Mouse (Mus musculus): Measurements from ENCODE around the gene Slc25a28. TPM values are rescaled to one million over a fixed set of nuclear protein-coding genes. Genes with fewer than 3 reads are reported as not detected.
A peak's percentile ranks its signal among the peaks of the same experiment; 100 is the strongest.

The Slc25a28 gene
- polyA plus RNA-seq, 1 experiment from 2014 or later = 9.2 TPM

DNA sequence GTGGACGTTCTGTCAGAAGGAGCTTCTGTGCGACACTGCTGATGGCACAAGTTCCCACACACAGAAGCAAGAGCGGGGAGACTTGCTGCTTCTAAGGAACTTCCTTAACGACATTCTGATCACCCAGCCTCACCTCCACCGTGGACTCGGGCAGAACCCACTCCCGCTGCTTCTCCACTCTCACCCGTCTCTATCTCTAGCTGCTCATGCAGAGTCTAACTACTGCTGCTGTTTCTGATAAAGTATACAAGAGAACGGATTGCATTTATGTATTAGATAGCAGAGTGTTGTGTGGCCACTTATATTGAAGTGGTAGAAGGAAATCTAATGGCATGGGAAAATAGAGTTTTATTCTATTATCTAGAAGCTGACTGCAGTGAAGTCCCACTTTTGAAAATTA, 13.9 kb downstream of the Slc25a28 start:
- Histone ChIP-seq H3K4me2 (ENCODE audit: low read depth, low read length) (no peak overlapping the region), H3K4me1 (ENCODE audit: control insufficient read depth, insufficient read depth, low read length) (no peaks in the 10 kb centered on the region; the same call in 1 of the 2 replicates), H3K4me3 (ENCODE audit: low read depth, low read length) (no peak overlapping the region), H3K27ac (replicated peaks; ENCODE audit: low read depth, low read length) (no peak overlapping the region), H3K36me3 (replicated peaks; ENCODE audit: control insufficient read depth, insufficient read depth, low read depth, low read length) (no peaks in the 10 kb centered on the region; the same call in none of the 2 replicates), H3K9ac (replicated peaks; ENCODE audit: low read length) (no peak overlapping the region), H3K27me3 (ENCODE audit: control insufficient read depth, insufficient read depth, low read length) (no peaks in the 10 kb centered on the region), H3K9me3 (replicated peaks; ENCODE audit: control insufficient read depth, low read length) (no peaks in the 10 kb centered on the region)
- ATAC-seq (replicated peaks; ENCODE audit: insufficient number of reproducible peaks, low FRiP score, low TSS enrichment, low read depth) = no peak
- WGBS = 93% methylated on average over 9 of the region's 9 CpGs
- DNase-seq (ENCODE audit: low spot score) = no peak

DNA sequence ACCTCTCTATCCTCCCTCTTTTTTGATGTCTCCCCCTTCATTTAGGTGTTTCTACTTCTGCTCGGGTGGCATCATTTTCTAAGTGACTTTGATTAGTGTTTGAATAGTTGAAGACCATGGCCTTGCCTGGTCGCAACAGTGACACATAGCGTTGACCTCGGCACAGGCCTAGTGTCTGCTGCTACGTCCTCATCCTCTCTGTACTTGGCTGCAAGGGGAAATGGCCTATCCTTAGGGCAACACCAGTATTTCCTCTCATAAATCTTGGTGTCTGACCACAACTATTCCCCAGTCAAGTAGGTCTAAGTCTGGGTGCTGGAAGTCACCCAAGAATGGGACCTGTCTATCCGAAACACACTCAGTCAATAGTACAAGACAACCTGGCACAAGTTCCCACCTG, 15.0 kb downstream of the Slc25a28 start:
- H3K9me3 ChIP-seq (replicated peaks; ENCODE audit: control insufficient read depth, low read length) = no peaks in the 10 kb centered on the region
- H3K4me1 ChIP-seq (ENCODE audit: control insufficient read depth, insufficient read depth, low read length) = no peaks in the 10 kb centered on the region; the same call in 1 of the 2 replicates
- WGBS = 88% methylated on average over 6 of the region's 6 CpGs
- H3K4me3 ChIP-seq (ENCODE audit: low read depth, low read length) = no peak overlapping the region
- no peak for DNase-seq (ENCODE audit: low spot score)
- ATAC-seq (replicated peaks; ENCODE audit: insufficient number of reproducible peaks, low FRiP score, low TSS enrichment, low read depth) = no peak
- H3K36me3 ChIP-seq (replicated peaks; ENCODE audit: control insufficient read depth, insufficient read depth, low read depth, low read length) = no peaks in the 10 kb centered on the region; the same call in none of the 2 replicates
- H3K9ac ChIP-seq (replicated peaks; ENCODE audit: low read length) = no peak overlapping the region
- H3K27ac ChIP-seq (replicated peaks; ENCODE audit: low read depth, low read length) = no peak overlapping the region
- H3K4me2 ChIP-seq (ENCODE audit: low read depth, low read length) = no peak overlapping the region
- no peaks in the 10 kb centered on the region for H3K27me3 ChIP-seq (ENCODE audit: control insufficient read depth, insufficient read depth, low read length)

DNA sequence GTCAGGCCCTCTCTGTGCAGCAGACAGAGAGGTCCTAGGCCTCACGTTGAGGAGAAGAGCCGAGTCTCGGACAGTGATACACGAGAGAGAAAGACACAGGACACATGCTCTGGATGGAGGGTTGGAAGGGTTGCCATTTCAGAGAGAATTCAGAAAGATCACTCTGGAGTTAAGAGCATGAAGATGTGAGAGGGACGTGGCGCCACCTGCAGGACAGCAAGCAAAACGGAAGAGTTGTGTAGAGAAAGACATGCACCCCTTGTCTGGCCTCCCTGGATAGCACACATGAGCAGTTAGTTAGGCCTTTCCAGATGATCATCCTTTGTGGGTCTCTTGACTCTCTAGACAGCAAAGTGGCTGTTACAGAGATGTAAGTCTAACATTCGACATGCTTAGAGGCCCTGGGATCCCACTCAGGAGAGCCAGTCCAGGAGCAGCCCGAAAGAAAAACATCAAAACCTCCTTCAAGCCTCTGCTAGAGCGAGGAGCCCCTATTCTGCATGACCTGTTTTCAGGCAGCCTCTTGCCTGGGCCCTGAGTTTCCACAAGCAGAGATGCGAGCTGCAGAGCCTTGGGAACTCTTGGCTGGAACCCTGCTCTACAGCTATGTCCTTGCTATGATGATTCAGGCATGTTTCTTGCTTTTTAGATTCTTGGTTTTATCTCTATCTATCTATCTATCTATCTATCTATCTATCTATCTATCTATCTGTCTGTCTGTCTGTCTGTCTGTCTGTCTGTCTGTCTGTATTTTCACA, 18.8 kb downstream of the Slc25a28 start:
- no peak overlapping the region for H3K9ac ChIP-seq (replicated peaks; ENCODE audit: low read length)
- no peaks in the 10 kb centered on the region for H3K4me1 ChIP-seq (ENCODE audit: control insufficient read depth, insufficient read depth, low read length)
- 40% methylated on average over 11 of the region's 11 CpGs for WGBS
- H3K27me3 ChIP-seq (ENCODE audit: control insufficient read depth, insufficient read depth, low read length) = no peaks in the 10 kb centered on the region
- H3K4me2 ChIP-seq (ENCODE audit: low read depth, low read length) = no peak overlapping the region
- H3K9me3 ChIP-seq (replicated peaks; ENCODE audit: control insufficient read depth, low read length) = no peaks in the 10 kb centered on the region
- H3K27ac ChIP-seq (replicated peaks; ENCODE audit: low read depth, low read length) = no peak overlapping the region
- H3K4me3 ChIP-seq (ENCODE audit: low read depth, low read length) = no peak overlapping the region
- ATAC-seq (replicated peaks; ENCODE audit: insufficient number of reproducible peaks, low FRiP score, low TSS enrichment, low read depth) (no peak), DNase-seq (ENCODE audit: low spot score) (peak; percentile 79)
- H3K36me3 ChIP-seq (replicated peaks; ENCODE audit: control insufficient read depth, insufficient read depth, low read depth, low read length) = no peaks in the 10 kb centered on the region

DNA sequence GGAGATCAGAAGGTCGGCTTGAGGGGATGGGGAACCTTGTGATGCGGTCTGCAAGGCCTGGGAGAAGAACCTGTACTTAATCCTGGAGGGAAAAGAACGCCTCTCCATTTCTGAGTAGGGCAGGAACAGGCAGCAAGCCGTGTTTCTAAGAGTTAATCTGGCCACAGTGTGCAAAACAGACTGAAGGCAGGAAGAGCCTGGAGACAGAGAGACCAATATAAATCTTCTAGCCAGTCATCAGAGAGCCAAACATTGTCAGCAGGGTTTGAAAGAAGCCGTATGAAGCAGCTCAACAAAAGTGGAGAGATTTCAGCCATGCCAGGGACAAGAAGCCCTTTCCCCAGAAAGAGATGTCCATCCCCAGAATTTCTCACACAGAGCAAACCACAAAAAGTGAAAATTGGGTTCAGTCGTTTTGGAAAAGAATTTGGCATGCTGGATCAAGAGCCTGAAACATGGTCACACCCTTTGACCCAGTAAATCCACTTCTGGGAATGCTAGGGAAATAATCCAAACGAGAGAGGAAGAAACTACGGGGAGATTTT, 23.4 kb downstream of the Slc25a28 start:
- Histone ChIP-seq H3K9me3 (replicated peaks; ENCODE audit: control insufficient read depth, low read length) (no peaks in the 10 kb centered on the region), H3K4me3 (ENCODE audit: low read depth, low read length) (no peak overlapping the region), H3K27me3 (ENCODE audit: control insufficient read depth, insufficient read depth, low read length) (no peaks in the 10 kb centered on the region), H3K36me3 (replicated peaks; ENCODE audit: control insufficient read depth, insufficient read depth, low read depth, low read length) (no peaks in the 10 kb centered on the region), H3K4me2 (ENCODE audit: low read depth, low read length) (no peak overlapping the region), H3K27ac (replicated peaks; ENCODE audit: low read depth, low read length) (no peak overlapping the region), H3K4me1 (ENCODE audit: control insufficient read depth, insufficient read depth, low read length) (no peaks in the 10 kb centered on the region), H3K9ac (replicated peaks; ENCODE audit: low read length) (no peak overlapping the region)
- DNase-seq (ENCODE audit: low spot score) (no peak), ATAC-seq (replicated peaks; ENCODE audit: insufficient number of reproducible peaks, low FRiP score, low TSS enrichment, low read depth) (no peak)
- 61% methylated on average over 8 of the region's 8 CpGs for WGBS

DNA sequence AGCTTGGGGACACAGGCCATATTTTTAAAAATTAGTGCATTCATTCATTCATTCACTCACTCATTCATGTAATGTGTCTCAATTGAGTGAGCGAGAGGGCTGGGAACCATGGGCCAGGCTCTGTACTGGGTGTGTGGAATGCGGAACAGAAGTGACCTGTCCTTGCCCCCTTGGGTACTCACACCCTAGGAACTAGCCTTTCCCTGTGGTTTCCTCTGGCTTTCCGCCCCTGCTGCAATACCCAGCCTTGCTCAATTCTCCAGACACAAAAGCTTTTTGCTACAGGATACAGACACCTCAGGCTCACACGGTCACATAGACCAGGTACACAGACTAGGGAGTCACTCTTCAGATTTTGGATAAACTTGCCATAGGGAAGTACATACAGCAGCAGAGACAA, 26.3 kb downstream of the Slc25a28 start:
- no peak overlapping the region for H3K4me2 ChIP-seq (ENCODE audit: low read depth, low read length)
- H3K27ac ChIP-seq (replicated peaks; ENCODE audit: low read depth, low read length) = no peak overlapping the region
- no peak overlapping the region for H3K4me3 ChIP-seq (ENCODE audit: low read depth, low read length)
- H3K9me3 ChIP-seq (replicated peaks; ENCODE audit: control insufficient read depth, low read length) = no peaks in the 10 kb centered on the region
- H3K9ac ChIP-seq (replicated peaks; ENCODE audit: low read length) = no peak overlapping the region
- no peak for DNase-seq (ENCODE audit: low spot score)
- ATAC-seq (replicated peaks; ENCODE audit: insufficient number of reproducible peaks, low FRiP score, low TSS enrichment, low read depth) = no peak
- no peaks in the 10 kb centered on the region for H3K27me3 ChIP-seq (ENCODE audit: control insufficient read depth, insufficient read depth, low read length)
- H3K4me1 ChIP-seq (ENCODE audit: control insufficient read depth, insufficient read depth, low read length) = no peaks in the 10 kb centered on the region
- H3K36me3 ChIP-seq (replicated peaks; ENCODE audit: control insufficient read depth, insufficient read depth, low read depth, low read length) = no peaks in the 10 kb centered on the region
- WGBS = 83% methylated on average over 4 of the region's 4 CpGs

DNA sequence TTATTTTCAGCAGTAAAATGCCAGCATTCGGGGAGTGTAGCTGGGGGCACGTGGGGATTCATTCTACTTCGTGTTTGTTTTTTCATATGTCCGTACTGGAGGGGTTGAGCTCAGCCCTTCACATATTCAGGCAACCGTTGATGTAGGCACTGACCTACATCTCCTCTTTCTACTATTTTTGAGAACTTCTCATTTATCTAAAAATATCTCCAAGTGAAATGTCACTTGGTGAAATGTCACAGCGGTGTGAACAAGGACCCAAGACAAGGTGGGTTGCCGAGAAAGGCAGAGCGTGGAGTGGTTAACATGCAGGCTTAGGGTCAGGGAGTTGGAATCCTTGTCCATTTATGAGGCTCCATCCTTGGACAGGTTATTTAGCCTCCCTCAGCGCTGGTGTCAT, 27.4 kb downstream of the Slc25a28 start:
- H3K36me3 ChIP-seq (replicated peaks; ENCODE audit: control insufficient read depth, insufficient read depth, low read depth, low read length) = no peaks in the 10 kb centered on the region
- no peak for DNase-seq (ENCODE audit: low spot score)
- WGBS = 89% methylated on average over 9 of the region's 9 CpGs

DNA sequence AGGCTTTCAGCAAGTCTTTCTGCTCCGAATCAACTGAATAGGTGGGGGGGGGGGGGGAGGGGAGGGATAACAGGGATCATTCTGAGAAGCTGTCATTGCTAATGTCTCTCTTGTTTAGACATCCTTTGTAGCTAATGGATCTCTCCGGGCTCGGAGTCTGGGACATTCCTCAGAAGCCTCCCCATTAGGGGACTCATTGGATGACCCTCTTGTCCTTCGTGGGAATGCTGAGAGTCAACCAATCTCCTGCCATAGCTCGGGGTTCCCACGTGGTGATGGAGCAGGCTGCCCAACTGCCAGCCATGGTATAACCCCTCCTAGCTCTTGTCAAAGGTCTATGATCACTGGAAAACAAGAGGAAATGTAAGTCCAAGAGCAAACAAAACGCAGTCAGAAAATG, 27.8 kb downstream of the Slc25a28 start:
- no peaks in the 10 kb centered on the region for H3K27me3 ChIP-seq (ENCODE audit: control insufficient read depth, insufficient read depth, low read length)
- no peak overlapping the region for H3K27ac ChIP-seq (replicated peaks; ENCODE audit: low read depth, low read length)
- ATAC-seq (replicated peaks; ENCODE audit: insufficient number of reproducible peaks, low FRiP score, low TSS enrichment, low read depth) (no peak), DNase-seq (ENCODE audit: low spot score) (no peak)
- no peak overlapping the region for H3K9ac ChIP-seq (replicated peaks; ENCODE audit: low read length)
- WGBS = 58% methylated on average over 7 of the region's 7 CpGs
- H3K4me1 ChIP-seq (ENCODE audit: control insufficient read depth, insufficient read depth, low read length) = no peaks in the 10 kb centered on the region
- H3K9me3 ChIP-seq (replicated peaks; ENCODE audit: control insufficient read depth, low read length) = no peaks in the 10 kb centered on the region
- no peaks in the 10 kb centered on the region for H3K36me3 ChIP-seq (replicated peaks; ENCODE audit: control insufficient read depth, insufficient read depth, low read depth, low read length)
- H3K4me3 ChIP-seq (ENCODE audit: low read depth, low read length) = no peak overlapping the region
- no peak overlapping the region for H3K4me2 ChIP-seq (ENCODE audit: low read depth, low read length)

More for the DNA sequence above, 27.4 kb downstream of the Slc25a28 start:
- Histone ChIP-seq H3K27ac (replicated peaks; ENCODE audit: low read depth, low read length) (no peak overlapping the region), H3K4me1 (ENCODE audit: control insufficient read depth, insufficient read depth, low read length) (no peaks in the 10 kb centered on the region), H3K4me3 (ENCODE audit: low read depth, low read length) (no peak overlapping the region), H3K27me3 (ENCODE audit: control insufficient read depth, insufficient read depth, low read length) (no peaks in the 10 kb centered on the region), H3K9ac (replicated peaks; ENCODE audit: low read length) (no peak overlapping the region), H3K4me2 (ENCODE audit: low read depth, low read length) (no peak overlapping the region), H3K9me3 (replicated peaks; ENCODE audit: control insufficient read depth, low read length) (no peaks in the 10 kb centered on the region)
- ATAC-seq (replicated peaks; ENCODE audit: insufficient number of reproducible peaks, low FRiP score, low TSS enrichment, low read depth) = no peak

DNA sequence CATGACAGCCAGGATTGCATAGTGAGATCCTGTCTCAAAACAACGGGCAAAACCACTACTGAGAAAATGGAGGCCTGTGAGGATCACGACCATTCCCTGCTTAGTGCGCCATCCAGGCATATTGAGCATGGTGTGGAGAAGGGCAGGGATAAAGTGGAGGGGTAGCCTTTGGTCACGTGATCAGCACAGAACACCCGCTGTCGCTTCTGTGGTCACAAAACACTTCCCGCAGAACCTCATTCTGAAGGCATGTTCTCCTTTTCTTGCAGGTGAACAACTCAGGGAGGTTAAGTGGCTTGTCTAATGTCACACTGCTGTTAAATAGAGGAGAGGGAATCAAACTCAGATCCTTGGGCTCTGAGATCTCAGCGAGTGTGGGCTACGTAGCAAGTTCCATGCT, 29.2 kb downstream of the Slc25a28 start:
- no peak overlapping the region for H3K27ac ChIP-seq (replicated peaks; ENCODE audit: low read depth, low read length)
- no peaks in the 10 kb centered on the region for H3K9me3 ChIP-seq (replicated peaks; ENCODE audit: control insufficient read depth, low read length)
- ATAC-seq (replicated peaks; ENCODE audit: insufficient number of reproducible peaks, low FRiP score, low TSS enrichment, low read depth) (no peak), DNase-seq (ENCODE audit: low spot score) (no peak)
- H3K36me3 ChIP-seq (replicated peaks; ENCODE audit: control insufficient read depth, insufficient read depth, low read depth, low read length) = no peaks in the 10 kb centered on the region
- whole genome bisulfite sequencing = 91% methylated on average over 9 of the region's 9 CpGs
- no peaks in the 10 kb centered on the region for H3K4me1 ChIP-seq (ENCODE audit: control insufficient read depth, insufficient read depth, low read length)
- H3K4me3 ChIP-seq (ENCODE audit: low read depth, low read length) = no peak overlapping the region
- H3K9ac ChIP-seq (replicated peaks; ENCODE audit: low read length) = no peak overlapping the region
- H3K27me3 ChIP-seq (ENCODE audit: control insufficient read depth, insufficient read depth, low read length) = no peaks in the 10 kb centered on the region
- no peak overlapping the region for H3K4me2 ChIP-seq (ENCODE audit: low read depth, low read length)

Data from embryonic facial prominence, embryonic 11.5 days (tissue).